Mouse (Mus musculus): Measurements from ENCODE around the gene Vangl2. TPM values are rescaled to one million over a fixed set of nuclear protein-coding genes. Genes with fewer than 3 reads are reported as not detected.
"Not testable (repeated sequence)": the region's sequence is repeated elsewhere in the genome, so short reads cannot be mapped to it uniquely, and the experiment has no call there.

Vangl2 gene
- total and polyA plus RNA-seq, 3 experiments: 0.39 to 3.0 TPM; not detected in 1

- Histone ChIP-seq H3K36me3 (ENCODE audit: control insufficient read depth in 1 of 2, insufficient read depth in 2 of 2, low read length in 2 of 2) (no peaks in the 10 kb centered on the region), H3K9me3 (replicated peaks; ENCODE audit: insufficient read depth, low read length) (no peaks in the 10 kb centered on the region), H3K9ac (ENCODE audit: control insufficient read depth, low read depth, low read length, poor library complexity, severe bottlenecking) (no peak overlapping the region), H3K79me2 (ENCODE audit: control insufficient read depth, insufficient read depth, low read length, poor library complexity) (no peaks in the 10 kb centered on the region), H3K4me1 (ENCODE audit: control insufficient read depth in 1 of 2, insufficient read depth in 2 of 2, low read length in 2 of 2) (no peaks in the 10 kb centered on the region), H3K27me3 (ENCODE audit: control insufficient read depth in 1 of 2, insufficient read depth in 2 of 2, low read length in 2 of 2) (no peaks in the 10 kb centered on the region), H3K27ac (ENCODE audit: control insufficient read depth, low read depth, low read length) (no peak overlapping the region), H3K4me3 (ENCODE audit: control insufficient read depth in 1 of 2, insufficient read depth in 1 of 2, low read depth in 2 of 2, low read length in 2 of 2) (no peak overlapping the region)
- DNase-seq (ENCODE audit: low read depth, low spot score): no peak
- TF ChIP-seq NELFE (IDR thresholded peaks at IDR 0.05; ENCODE audit: low read depth, low read length) (no peak), MYC (IDR thresholded peaks at IDR 0.05; ENCODE audit: low read depth, low read length) (no peak), CTCF (IDR thresholded peaks at IDR 0.05 in 2 of 3, conservative IDR thresholded peaks at IDR 0.05 in 1 of 3; ENCODE audit: control insufficient read depth in 1 of 3, insufficient read depth in 1 of 3, low read depth in 2 of 3, low read length in 3 of 3, poor library complexity in 1 of 3, severe bottlenecking in 1 of 3) (peak in 1 of 3 experiments; percentile 4; a peak in 1 of 6 replicates)
Measured at GRCm38 (mm10) chr1:171975377-171975776, 52.9 kb downstream of the Vangl2 start.

GRCm38 (mm10) chr1:171974361-171974760 lies 53.9 kb downstream of the Vangl2 start:
- H3K36me3 ChIP-seq (ENCODE audit: control insufficient read depth in 1 of 2, insufficient read depth in 2 of 2, low read length in 2 of 2); H3K9me3 ChIP-seq (replicated peaks; ENCODE audit: insufficient read depth, low read length); H3K4me3 ChIP-seq (ENCODE audit: control insufficient read depth in 1 of 2, insufficient read depth in 1 of 2, low read depth in 2 of 2, low read length in 2 of 2); DNase-seq (ENCODE audit: low read depth, low spot score); H3K9ac ChIP-seq (ENCODE audit: control insufficient read depth, low read depth, low read length, poor library complexity, severe bottlenecking); H3K27me3 ChIP-seq (ENCODE audit: control insufficient read depth in 1 of 2, insufficient read depth in 2 of 2, low read length in 2 of 2); H3K4me1 ChIP-seq (ENCODE audit: control insufficient read depth in 1 of 2, insufficient read depth in 2 of 2, low read length in 2 of 2); H3K27ac ChIP-seq (ENCODE audit: control insufficient read depth, low read depth, low read length); H3K79me2 ChIP-seq (ENCODE audit: control insufficient read depth, insufficient read depth, low read length, poor library complexity): not testable (repeated sequence)

- no peaks in the 10 kb centered on the region for H3K9me3 ChIP-seq (replicated peaks; ENCODE audit: insufficient read depth, low read length)
- H3K79me2 ChIP-seq (ENCODE audit: control insufficient read depth, insufficient read depth, low read length, poor library complexity): no peaks in the 10 kb centered on the region
- 0 out of 4 replicates have a peak, but pooled peaks cover 0 to 4% of the 10 kb centered on the region in 2 experiments for H3K4me1 ChIP-seq (ENCODE audit: control insufficient read depth in 1 of 2, insufficient read depth in 2 of 2, low read length in 2 of 2)
- TF ChIP-seq MAZ (IDR thresholded peaks at IDR 0.05; ENCODE audit: low read depth, low read length) (no peak), BHLHE40 (IDR thresholded peaks at IDR 0.05; ENCODE audit: borderline replicate concordance, low read depth, low read length) (no peak), POLR2A (IDR thresholded peaks at IDR 0.05; ENCODE audit: control insufficient read depth in 1 of 2, insufficient read depth in 1 of 2, low read depth in 1 of 2, low read length in 2 of 2, poor library complexity in 1 of 2) (no peak), ELF1 (IDR thresholded peaks at IDR 0.05; ENCODE audit: low read depth, low read length) (no peak)
- no peak overlapping the region for H3K9ac ChIP-seq (ENCODE audit: control insufficient read depth, low read depth, low read length, poor library complexity, severe bottlenecking)
- no peak overlapping the region for H3K27ac ChIP-seq (ENCODE audit: control insufficient read depth, low read depth, low read length)
- no peak overlapping the region for H3K4me3 ChIP-seq (ENCODE audit: control insufficient read depth in 1 of 2, insufficient read depth in 1 of 2, low read depth in 2 of 2, low read length in 2 of 2)
- H3K27me3 ChIP-seq (ENCODE audit: control insufficient read depth in 1 of 2, insufficient read depth in 2 of 2, low read length in 2 of 2): no peaks in the 10 kb centered on the region
- DNase-seq (ENCODE audit: low read depth, low spot score): no peak
- H3K36me3 ChIP-seq (ENCODE audit: control insufficient read depth in 1 of 2, insufficient read depth in 2 of 2, low read length in 2 of 2): no peaks in the 10 kb centered on the region
Measured at GRCm38 (mm10) chr1:171970854-171971586, 57.2 kb downstream of the Vangl2 start.

DNA sequence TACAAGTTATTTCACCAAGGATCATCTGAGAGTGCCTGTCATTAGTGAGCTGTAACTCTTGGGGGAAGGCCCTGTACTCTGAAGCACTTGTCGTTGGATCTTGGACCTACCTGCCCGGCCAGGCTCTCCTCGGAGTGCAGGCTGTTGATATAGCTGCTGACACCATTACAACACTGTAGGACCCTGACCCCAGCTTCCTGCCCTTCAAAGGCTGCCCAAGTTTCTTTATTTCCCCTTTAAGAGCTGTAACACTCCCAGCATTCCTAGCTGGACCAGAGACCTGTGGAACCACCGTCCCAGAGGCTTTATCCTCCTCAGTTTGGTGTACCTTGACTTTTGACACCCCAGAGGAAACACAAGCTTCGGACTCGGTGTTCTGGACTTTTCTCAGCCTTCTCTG lies 59.0 kb downstream of the Vangl2 start:
- Histone ChIP-seq H3K4me3 (ENCODE audit: control insufficient read depth in 1 of 2, insufficient read depth in 1 of 2, low read depth in 2 of 2, low read length in 2 of 2) (no peak overlapping the region), H3K27me3 (ENCODE audit: control insufficient read depth in 1 of 2, insufficient read depth in 2 of 2, low read length in 2 of 2) (no peaks in the 10 kb centered on the region), H3K27ac (ENCODE audit: control insufficient read depth, low read depth, low read length) (no peak overlapping the region), H3K36me3 (ENCODE audit: control insufficient read depth in 1 of 2, insufficient read depth in 2 of 2, low read length in 2 of 2) (no peaks in the 10 kb centered on the region), H3K9ac (ENCODE audit: control insufficient read depth, low read depth, low read length, poor library complexity, severe bottlenecking) (no peak overlapping the region), H3K79me2 (ENCODE audit: control insufficient read depth, insufficient read depth, low read length, poor library complexity) (no peaks in the 10 kb centered on the region), H3K9me3 (replicated peaks; ENCODE audit: insufficient read depth, low read length) (no peaks in the 10 kb centered on the region), H3K4me1 (ENCODE audit: control insufficient read depth in 1 of 2, insufficient read depth in 2 of 2, low read length in 2 of 2) (0 out of 4 replicates have a peak, but pooled peaks cover 0 to 4% of the 10 kb centered on the region in 2 experiments)
- TF ChIP-seq MAX (IDR thresholded peaks at IDR 0.05; ENCODE audit: low read length): no peak
- TF ChIP-seq CTCF (IDR thresholded peaks at IDR 0.05 in 2 of 3, conservative IDR thresholded peaks at IDR 0.05 in 1 of 3; ENCODE audit: control insufficient read depth in 1 of 3, insufficient read depth in 1 of 3, low read depth in 2 of 3, low read length in 3 of 3, poor library complexity in 1 of 3, severe bottlenecking in 1 of 3): no peak
- no peak for TF ChIP-seq KAT2A (conservative IDR thresholded peaks at IDR 0.05; ENCODE audit: low read depth, low read length)
- no peak for TF ChIP-seq ZC3H11A (IDR thresholded peaks at IDR 0.05; ENCODE audit: low read depth, low read length)
- TF ChIP-seq EP300 (IDR thresholded peaks at IDR 0.05; ENCODE audit: low read depth in 1 of 2, low read length in 2 of 2): no peak
- no peak for TF ChIP-seq UBTF (IDR thresholded peaks at IDR 0.05; ENCODE audit: borderline replicate concordance, insufficient read depth, low read depth, low read length)
- no peak for TF ChIP-seq BHLHE40 (IDR thresholded peaks at IDR 0.05; ENCODE audit: borderline replicate concordance, low read depth, low read length)
- TF ChIP-seq GATA1 (IDR thresholded peaks at IDR 0.05; ENCODE audit: low read depth, low read length): no peak
- no peak for TF ChIP-seq ELF1 (IDR thresholded peaks at IDR 0.05; ENCODE audit: low read depth, low read length)
- TF ChIP-seq RCOR1 (IDR thresholded peaks at IDR 0.05; ENCODE audit: low read depth, low read length): no peak
- no peak for TF ChIP-seq E2F4 (IDR thresholded peaks at IDR 0.05; ENCODE audit: borderline replicate concordance, low read depth, low read length)
- TF ChIP-seq ZMIZ1 (IDR thresholded peaks at IDR 0.05; ENCODE audit: low read depth, low read length): no peak
- TF ChIP-seq CHD2 (IDR thresholded peaks at IDR 0.05; ENCODE audit: low read length): no peak
- no peak for TF ChIP-seq TBP (IDR thresholded peaks at IDR 0.05; ENCODE audit: low read depth, low read length)
- TF ChIP-seq MEF2A (IDR thresholded peaks at IDR 0.05; ENCODE audit: extremely low read depth, insufficient replicate concordance, low read depth, low read length, poor library complexity, severe bottlenecking): no peak
- DNase-seq (ENCODE audit: low read depth, low spot score): no peak
